Mouse (Mus musculus) hindbrain, embryonic 15.5 days (tissue): ENCODE results near the gene Ccna1. TPM values are rescaled to one million over a fixed set of nuclear protein-coding genes. Genes with fewer than 3 reads are reported as not detected.

ENCODE experiments used
- ATAC-seq: fragments of 200-750 bp; cut with Nextera tagmentation; 2 replicates; pipeline ENCODE4 v1.8.0; 2017; ENCODE audit warnings: low read depth, moderate number of reproducible peaks, moderate TSS enrichment; ENCODE audit not compliant: low FRiP score
- H3K27ac ChIP-seq: fragments of 300-500 bp; sonication (generic); replicated peaks from 2 replicates; pipeline ENCODE4 v1.5.1; 2015; ENCODE audit warnings: mild to moderate bottlenecking, inconsistent platforms
- H3K27me3 ChIP-seq: fragments of 300-500 bp; sonication (generic); 2 replicates; pipeline ENCODE4 v1.6.1; 2015; ENCODE audit warnings: control low read depth, inconsistent platforms
- H3K36me3 ChIP-seq: fragments of 300-500 bp; sonication (generic); 2 replicates; pipeline ENCODE4 v1.6.1; 2015; ENCODE audit warnings: control low read depth, inconsistent platforms
- H3K4me1 ChIP-seq: fragments of 300-500 bp; sonication (generic); replicated peaks from 2 replicates; pipeline ENCODE4 v1.6.1; 2015; ENCODE audit warnings: control low read depth, inconsistent platforms
- H3K4me2 ChIP-seq: fragments of 300-500 bp; sonication (generic); 2 replicates; pipeline ENCODE4 v1.6.1; 2015; ENCODE audit warnings: moderate library complexity, mild to moderate bottlenecking, inconsistent platforms
- H3K4me3 ChIP-seq: fragments of 300-500 bp; sonication (generic); 2 replicates; pipeline ENCODE4 v1.5.1; 2015; ENCODE audit warnings: mild to moderate bottlenecking, inconsistent platforms
- H3K9ac ChIP-seq: fragments of 300-500 bp; sonication (generic); 2 replicates; pipeline ENCODE4 v1.6.1; 2015; ENCODE audit warnings: inconsistent platforms
- H3K9me3 ChIP-seq: fragments of 300-500 bp; sonication (generic); 2 replicates; pipeline ENCODE4 v1.6.1; 2016; ENCODE audit warnings: control low read depth, inconsistent platforms
- WGBS: fragments of 180-500 bp; shearing (Covaris S2); methylation state at CpG from one replicate; pipeline ENCODE4 v1.1.7; 2015; 5-methylcytosine and 5-hydroxymethylcytosine counted together
- polyA plus RNA-seq: library from polyadenylated mRNA; unstranded; fragments of >200 nt; fragmentation: Nextera tagmentation; extraction: Ambion mirVana; gene quantifications from 2 replicates; pipeline ENCODE4 v1.2.1, GENCODE M21; 2015

Gene Ccna1
- polyA plus RNA-seq, 1 experiment from 2014 or later: 2.1 TPM

DNA sequence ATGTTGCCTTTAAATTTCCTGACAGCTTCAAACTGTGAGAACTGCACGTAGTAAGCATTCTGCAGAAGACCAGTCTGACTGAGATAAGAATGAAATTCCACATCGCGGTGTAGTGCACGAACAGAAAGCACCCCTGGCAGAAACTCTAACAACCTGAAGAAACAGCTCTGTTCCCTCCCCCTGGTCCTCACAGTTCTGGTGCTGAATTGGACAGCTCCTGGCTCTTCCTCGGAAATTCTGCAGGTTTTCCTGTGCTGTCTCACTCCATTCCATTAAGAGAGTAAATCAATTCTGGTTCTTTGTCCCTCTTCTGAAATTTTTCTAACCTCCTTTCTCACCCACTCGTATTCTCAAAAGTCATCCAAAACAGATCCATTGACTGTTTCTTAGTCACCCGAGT, 43.6 kb downstream of the Ccna1 start:
- Histone ChIP-seq H3K27me3 (no peaks in the 10 kb centered on the region), H3K9ac (no peak overlapping the region), H3K4me3 (no peak overlapping the region), H3K27ac (no peak overlapping the region), H3K36me3 (no peaks in the 10 kb centered on the region), H3K4me2 (no peak overlapping the region), H3K4me1 (no peaks in the 10 kb centered on the region), H3K9me3 (no peaks in the 10 kb centered on the region)
- ATAC-seq: no peak
- 36% methylated on average over 7 of the region's 7 CpGs for whole genome bisulfite sequencing

DNA sequence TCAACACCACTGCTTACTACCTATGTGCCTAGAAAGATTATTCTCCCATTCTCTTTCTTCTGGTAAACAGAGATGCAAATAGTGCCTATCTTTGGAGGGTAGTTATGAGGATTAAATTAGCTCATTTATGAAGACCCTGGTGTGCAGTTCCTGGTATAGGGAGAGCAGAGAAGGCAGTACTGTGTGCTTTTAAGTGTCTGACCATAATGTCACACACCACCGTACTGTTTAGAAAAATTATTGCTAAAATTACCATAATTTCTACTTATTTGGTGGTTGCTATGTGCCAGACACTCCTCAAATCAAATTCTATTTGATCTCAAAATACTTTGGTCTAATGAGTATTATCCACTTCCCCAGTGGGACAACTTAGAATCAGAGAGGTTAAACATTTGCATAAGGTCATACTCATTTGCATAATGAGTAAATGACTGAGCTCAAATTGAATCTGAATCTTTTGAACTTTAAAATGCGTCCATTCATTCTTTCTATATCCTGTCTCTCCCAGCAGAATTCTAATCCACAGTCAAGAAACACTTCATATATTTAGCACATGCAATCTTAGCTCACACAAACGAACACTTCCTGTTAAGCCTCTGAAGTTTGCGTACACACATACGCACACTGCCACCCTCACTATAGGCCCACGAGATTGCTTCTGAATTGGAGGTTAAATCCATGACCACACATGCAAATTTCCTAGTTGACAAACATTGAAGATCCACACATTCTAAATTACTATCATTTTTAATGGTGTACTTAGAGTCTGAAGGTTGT, 46.1 kb downstream of the Ccna1 start:
- no peaks in the 10 kb centered on the region for H3K4me1 ChIP-seq
- no peak overlapping the region for H3K4me2 ChIP-seq
- no peaks in the 10 kb centered on the region for H3K36me3 ChIP-seq
- ATAC-seq: no peak
- whole genome bisulfite sequencing: 44% methylated on average over 6 of the region's 6 CpGs
- no peak overlapping the region for H3K27ac ChIP-seq
- no peak overlapping the region for H3K4me3 ChIP-seq
- no peaks in the 10 kb centered on the region for H3K9me3 ChIP-seq
- H3K27me3 ChIP-seq: no peaks in the 10 kb centered on the region
- no peak overlapping the region for H3K9ac ChIP-seq

DNA sequence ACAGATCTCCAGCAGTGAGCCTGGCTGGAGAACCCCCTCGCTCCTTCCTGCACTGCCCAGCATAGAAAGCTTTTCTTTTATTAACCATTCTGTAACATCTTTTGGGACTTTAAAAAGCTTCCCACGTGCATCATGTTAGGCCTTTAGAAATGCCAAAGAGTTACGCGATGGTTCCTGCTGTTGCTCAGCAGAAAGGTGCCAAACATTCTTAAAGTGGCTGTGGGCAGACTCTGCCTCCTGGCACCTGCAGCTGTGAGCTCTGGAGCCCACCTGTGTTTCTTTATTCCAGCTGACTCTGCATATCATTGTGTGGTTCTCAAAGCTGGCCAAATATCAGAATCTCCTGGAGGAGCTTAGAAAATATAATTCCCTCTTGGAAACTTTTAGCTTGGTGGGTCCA, 51.3 kb downstream of the Ccna1 start:
- Histone ChIP-seq H3K4me1 (no peaks in the 10 kb centered on the region), H3K4me3 (no peak overlapping the region), H3K4me2 (no peak overlapping the region), H3K36me3 (no peaks in the 10 kb centered on the region), H3K9me3 (no peaks in the 10 kb centered on the region), H3K27ac (no peak overlapping the region), H3K9ac (no peak overlapping the region), H3K27me3 (no peaks in the 10 kb centered on the region)
- WGBS: 55% methylated on average over 4 of the region's 4 CpGs
- no peak for ATAC-seq

DNA sequence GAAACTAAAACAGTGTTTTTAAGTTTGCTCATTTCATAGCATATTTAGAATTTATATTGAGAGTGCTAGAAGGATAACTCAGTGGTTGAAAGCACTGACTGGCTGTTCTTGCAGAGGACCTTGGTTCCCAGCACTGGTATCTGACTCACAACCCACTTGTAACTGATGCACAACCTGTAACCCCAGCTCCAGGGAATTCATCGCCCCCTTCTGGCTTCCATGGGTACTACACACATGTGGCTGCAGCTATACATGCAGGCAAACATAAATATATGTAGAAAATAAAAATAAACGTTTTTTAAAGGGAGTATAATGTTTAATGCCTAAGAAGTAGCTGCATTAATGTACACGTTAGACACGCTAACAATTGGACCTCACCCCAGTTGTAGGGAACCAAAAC, 53.6 kb downstream of the Ccna1 start:
- H3K27ac ChIP-seq: no peak overlapping the region
- H3K4me2 ChIP-seq: no peak overlapping the region
- no peaks in the 10 kb centered on the region for H3K27me3 ChIP-seq
- H3K4me1 ChIP-seq: no peaks in the 10 kb centered on the region
- 69% methylated on average over 4 of the region's 4 CpGs for WGBS
- no peak for ATAC-seq
- no peaks in the 10 kb centered on the region for H3K36me3 ChIP-seq
- H3K9me3 ChIP-seq: no peaks in the 10 kb centered on the region
- no peak overlapping the region for H3K9ac ChIP-seq
- no peak overlapping the region for H3K4me3 ChIP-seq

Other genes with a start within 250 kb of the Ccna1 start
- 44.0 and 45.1 TPM in 2 replicates for gene Rfxap, start 247.7 kb downstream of the Ccna1 start, polyA plus RNA-seq
- 1.2 and 1.4 TPM in 2 replicates for gene Sertm1, start 139.6 kb downstream of the Ccna1 start, polyA plus RNA-seq
- gene Spg20, start 56.6 kb upstream of the Ccna1 start, polyA plus RNA-seq: 14.1 and 16.1 TPM in 2 replicates
- gene Ccdc169, start 81.8 kb upstream of the Ccna1 start, polyA plus RNA-seq: 0.13 TPM in 1 of 2 replicates, not detected in the other
- 0.10 and 0.12 TPM in 2 replicates for gene Sohlh2, start 126.5 kb upstream of the Ccna1 start, polyA plus RNA-seq
- 246 and 266 TPM in 2 replicates for gene Dclk1, start 186.9 kb upstream of the Ccna1 start, polyA plus RNA-seq